Mouse (Mus musculus) neural tube, embryonic 13.5 days (tissue): ENCODE measurements around the gene Slc17a3. TPM values are rescaled to one million over a fixed set of nuclear protein-coding genes. Genes with fewer than 3 reads are reported as not detected.

Experiments
- ATAC-seq: fragments of 200-750 bp; cut with Nextera tagmentation; 2 replicates; pipeline ENCODE4 v1.8.0; 2017; ENCODE audit warnings: low read depth, mild to moderate bottlenecking, moderate TSS enrichment, moderate library complexity
- H3K27ac ChIP-seq: fragments of 300-500 bp; sonication (generic); replicated peaks from 2 replicates; pipeline ENCODE4 v1.5.1; 2015; ENCODE audit warnings: moderate library complexity, mild to moderate bottlenecking, inconsistent platforms
- H3K27me3 ChIP-seq: fragments of 300-500 bp; sonication (generic); 2 replicates; pipeline ENCODE4 v1.6.1; 2015; ENCODE audit warnings: mild to moderate bottlenecking, inconsistent platforms
- H3K36me3 ChIP-seq: fragments of 300-500 bp; sonication (generic); 2 replicates; pipeline ENCODE4 v1.6.1; 2015; ENCODE audit warnings: mild to moderate bottlenecking, inconsistent platforms
- H3K4me1 ChIP-seq: fragments of 300-500 bp; sonication (generic); replicated peaks from 2 replicates; pipeline ENCODE4 v1.6.1; 2015; ENCODE audit warnings: inconsistent platforms
- H3K4me2 ChIP-seq: fragments of 300-500 bp; sonication (generic); 2 replicates; pipeline ENCODE4 v1.6.1; 2015; ENCODE audit warnings: inconsistent platforms, mild to moderate bottlenecking, moderate library complexity
- H3K4me3 ChIP-seq: fragments of 300-500 bp; sonication (generic); 2 replicates; pipeline ENCODE4 v1.5.1; 2015; ENCODE audit warnings: mild to moderate bottlenecking, inconsistent platforms
- H3K9ac ChIP-seq: fragments of 300-500 bp; sonication (generic); 2 replicates; pipeline ENCODE4 v1.6.1; 2015; ENCODE audit warnings: moderate library complexity, mild to moderate bottlenecking, inconsistent platforms
- H3K9me3 ChIP-seq: fragments of 300-500 bp; sonication (generic); 2 replicates; pipeline ENCODE4 v1.6.1; 2016; ENCODE audit warnings: inconsistent platforms
- WGBS: fragments of 180-500 bp; shearing (Covaris S2); methylation state at CpG from one replicate; pipeline ENCODE4 v1.1.7; 2015; 5-methylcytosine and 5-hydroxymethylcytosine counted together
- polyA plus RNA-seq: library from polyadenylated mRNA; unstranded; fragments of >200 nt; fragmentation: Nextera tagmentation; extraction: Ambion mirVana; gene quantifications from 2 replicates; pipeline ENCODE4 v1.2.1, GENCODE M21; 2015

The Slc17a3 gene
- not detected in 2 replicates for polyA plus RNA-seq

- Histone ChIP-seq H3K36me3 (no peaks in the 10 kb centered on the region), H3K27ac (no peak within 1 kb of the TSS), H3K4me2 (no peak within 1 kb of the TSS), H3K9me3 (no peaks in the 10 kb centered on the region), H3K27me3 (no peaks in the 10 kb centered on the region), H3K9ac (no peak within 1 kb of the TSS), H3K4me3 (no peak within 1 kb of the TSS), H3K4me1 (no peaks in the 10 kb centered on the region)
- ATAC-seq, result no peak
- 83% methylated on average over 2 of the region's 2 CpGs for WGBS
Observed at GRCm38 (mm10) chr13:23839308-23839707, at the start of gene Slc17a3. Gene Slc17a3 (plus strand): TSS chr13:23839434.

GRCm38 (mm10) chr13:23792520-23792919, 46.7 kb upstream of the Slc17a3 start:
- Histone ChIP-seq H3K27ac (no peak overlapping the region), H3K9me3 (no peaks in the 10 kb centered on the region), H3K9ac (no peak overlapping the region), H3K4me3 (no peak overlapping the region), H3K4me2 (no peak overlapping the region), H3K27me3 (no peaks in the 10 kb centered on the region), H3K36me3 (no peaks in the 10 kb centered on the region), H3K4me1 (no peaks in the 10 kb centered on the region)
- WGBS, result 47% methylated on average over 2 of the region's 2 CpGs
- ATAC-seq, result no peak

DNA sequence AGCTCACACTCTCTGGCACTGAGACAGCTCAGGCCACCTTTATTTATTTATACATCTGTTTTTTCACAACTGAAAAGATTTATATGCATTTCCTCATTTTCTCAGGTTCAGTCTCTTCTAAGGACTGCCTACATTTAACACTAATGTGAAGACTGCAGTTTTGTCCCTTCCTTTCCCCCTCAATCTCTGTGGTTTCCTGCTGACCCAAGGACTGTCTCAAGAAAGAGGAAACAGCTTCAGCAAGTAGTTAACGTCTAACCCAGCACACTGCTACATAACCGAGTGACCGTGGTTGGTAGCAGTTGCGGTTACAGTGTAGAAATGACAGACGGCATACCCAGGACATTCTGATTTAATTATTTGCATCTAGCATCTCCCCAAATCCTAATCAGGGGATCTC, 39.8 kb upstream of the Slc17a3 start:
- Histone ChIP-seq H3K27ac (no peak overlapping the region), H3K27me3 (no peaks in the 10 kb centered on the region), H3K36me3 (no peaks in the 10 kb centered on the region), H3K4me2 (no peak overlapping the region), H3K9me3 (no peaks in the 10 kb centered on the region), H3K4me3 (no peak overlapping the region), H3K9ac (no peak overlapping the region), H3K4me1 (no peaks in the 10 kb centered on the region)
- 89% methylated on average over 5 of the region's 5 CpGs for WGBS
- ATAC-seq, result no peak

- Histone ChIP-seq H3K9ac (no peak overlapping the region), H3K9me3 (no peaks in the 10 kb centered on the region), H3K27me3 (no peaks in the 10 kb centered on the region), H3K4me2 (no peak overlapping the region), H3K4me1 (no peaks in the 10 kb centered on the region), H3K4me3 (no peak overlapping the region), H3K27ac (no peak overlapping the region), H3K36me3 (no peaks in the 10 kb centered on the region)
- WGBS, result 78% methylated on average over 2 of the region's 2 CpGs
- no peak for ATAC-seq
Observed at GRCm38 (mm10) chr13:23804532-23804931, 34.7 kb upstream of the Slc17a3 start.

- no peak within 1 kb of the TSS for H3K9ac ChIP-seq
- H3K4me1 ChIP-seq, result no peaks in the 10 kb centered on the region
- ATAC-seq, result no peak
- H3K9me3 ChIP-seq, result no peaks in the 10 kb centered on the region
- H3K4me2 ChIP-seq, result no peak within 1 kb of the TSS
- no peaks in the 10 kb centered on the region for H3K36me3 ChIP-seq
- H3K4me3 ChIP-seq, result no peak within 1 kb of the TSS
- no peak within 1 kb of the TSS for H3K27ac ChIP-seq
- H3K27me3 ChIP-seq, result no peaks in the 10 kb centered on the region
- 89% methylated on average over 15 of the region's 15 CpGs for WGBS
Observed at GRCm38 (mm10) chr13:23806422-23807052, 32.7 kb upstream of the Slc17a3 start, which contains the start of gene Slc17a2. Gene Slc17a2 (plus strand): TSS chr13:23806993.

GRCm38 (mm10) chr13:23816148-23816547, 23.1 kb upstream of the Slc17a3 start:
- H3K4me1 ChIP-seq, result no peaks in the 10 kb centered on the region
- no peak overlapping the region for H3K9ac ChIP-seq
- no peak overlapping the region for H3K27ac ChIP-seq
- 85% methylated on average over 2 of the region's 2 CpGs for WGBS
- no peak overlapping the region for H3K4me2 ChIP-seq
- no peak for ATAC-seq
- H3K36me3 ChIP-seq, result no peaks in the 10 kb centered on the region
- no peaks in the 10 kb centered on the region for H3K9me3 ChIP-seq
- no peak overlapping the region for H3K4me3 ChIP-seq
- no peaks in the 10 kb centered on the region for H3K27me3 ChIP-seq

- Histone ChIP-seq H3K4me3 (no peak overlapping the region), H3K36me3 (no peaks in the 10 kb centered on the region), H3K4me2 (no peak overlapping the region), H3K9ac (no peak overlapping the region), H3K27me3 (no peaks in the 10 kb centered on the region), H3K4me1 (no peaks in the 10 kb centered on the region), H3K27ac (no peak overlapping the region), H3K9me3 (no peaks in the 10 kb centered on the region)
- 77% methylated on average over 4 of the region's 4 CpGs for WGBS
- ATAC-seq, result no peak
Observed at GRCm38 (mm10) chr13:23820179-23820940, 18.9 kb upstream of the Slc17a3 start.

DNA sequence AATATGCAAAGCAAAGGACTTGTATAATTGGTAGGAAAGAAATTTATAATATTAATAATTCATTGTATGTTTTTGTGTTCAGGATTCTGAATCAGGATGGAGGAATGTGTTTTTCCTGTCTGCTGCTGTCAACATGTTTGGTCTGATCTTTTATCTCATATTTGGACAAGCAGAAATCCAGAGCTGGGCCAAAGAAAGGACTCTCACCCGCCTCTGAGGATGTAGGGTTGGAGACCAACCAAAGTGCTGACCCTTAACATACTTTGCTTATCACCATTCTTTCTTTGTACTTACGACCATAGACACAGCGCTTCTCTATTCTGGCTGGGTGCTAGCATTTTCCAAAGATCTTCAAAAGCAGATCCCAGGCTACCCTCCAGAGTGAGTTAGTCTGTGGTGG, 17.0 kb upstream of the Slc17a3 start:
- Histone ChIP-seq H3K9me3 (no peaks in the 10 kb centered on the region), H3K36me3 (no peaks in the 10 kb centered on the region), H3K4me3 (no peak overlapping the region), H3K9ac (no peak overlapping the region), H3K4me1 (no peaks in the 10 kb centered on the region), H3K4me2 (no peak overlapping the region), H3K27ac (no peak overlapping the region), H3K27me3 (no peaks in the 10 kb centered on the region)
- WGBS, result 93% methylated on average over 3 of the region's 3 CpGs
- ATAC-seq, result no peak

DNA sequence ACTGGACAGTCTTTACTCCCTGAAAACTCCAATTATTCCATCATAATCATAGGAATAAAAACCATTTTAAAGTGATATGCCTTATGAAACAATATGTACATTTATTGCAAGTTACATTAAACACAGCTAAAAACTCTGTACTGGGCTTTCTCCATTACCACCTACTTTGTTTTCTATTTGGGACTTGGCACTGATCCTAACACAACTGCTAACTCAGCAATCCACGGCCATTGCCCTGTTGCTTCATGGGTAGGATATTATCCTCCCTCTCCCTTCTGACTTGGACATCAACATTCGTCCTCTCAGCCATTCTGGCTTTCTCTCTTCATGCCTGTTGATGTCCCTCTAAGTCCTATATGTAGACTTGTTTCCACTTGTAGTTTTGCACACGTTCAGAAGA, 12.6 kb upstream of the Slc17a3 start:
- ATAC-seq, result no peak
- Histone ChIP-seq H3K4me3 (no peak overlapping the region), H3K4me2 (no peak overlapping the region), H3K27ac (no peak overlapping the region), H3K27me3 (no peaks in the 10 kb centered on the region), H3K9me3 (no peaks in the 10 kb centered on the region), H3K36me3 (no peaks in the 10 kb centered on the region), H3K4me1 (no peaks in the 10 kb centered on the region), H3K9ac (no peak overlapping the region)
- 67% methylated on average over 3 of the region's 3 CpGs for WGBS

GRCm38 (mm10) chr13:23833053-23833452, 6.2 kb upstream of the Slc17a3 start:
- Histone ChIP-seq H3K27me3 (no peaks in the 10 kb centered on the region), H3K36me3 (no peaks in the 10 kb centered on the region), H3K4me3 (no peak overlapping the region), H3K27ac (no peak overlapping the region), H3K9me3 (no peaks in the 10 kb centered on the region), H3K4me2 (no peak overlapping the region), H3K4me1 (no peaks in the 10 kb centered on the region; the same call in 1 of the 2 replicates), H3K9ac (no peak overlapping the region)
- peak; percentile 72; the same call in 1 of the 2 replicates for ATAC-seq
- 11% methylated on average over 6 of the region's 6 CpGs for WGBS

DNA sequence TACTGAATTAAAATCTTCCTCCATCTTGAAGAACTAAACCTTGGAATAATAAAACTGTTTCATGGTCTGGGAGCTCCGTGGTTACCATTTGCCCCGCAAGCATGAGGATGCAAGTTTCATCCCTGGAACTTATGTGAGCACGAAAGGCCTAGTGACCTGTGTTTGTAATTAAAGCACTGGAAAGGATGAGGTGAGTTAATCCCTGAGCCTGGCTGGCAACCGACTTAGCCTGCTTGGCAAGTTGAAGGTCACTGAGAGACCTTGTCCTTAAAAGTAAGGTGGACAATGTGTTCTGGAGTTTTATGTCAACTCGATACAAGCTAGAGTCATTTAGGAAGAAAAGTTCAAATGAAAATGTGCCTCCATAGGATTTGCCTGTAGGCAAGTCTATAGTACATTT, 4.4 kb upstream of the Slc17a3 start:
- no peak overlapping the region for H3K4me3 ChIP-seq
- WGBS, result 94% methylated on average over 5 of the region's 5 CpGs
- no peaks in the 10 kb centered on the region; the same call in 1 of the 2 replicates for H3K4me1 ChIP-seq
- no peak overlapping the region for H3K9ac ChIP-seq
- ATAC-seq, result no peak
- no peaks in the 10 kb centered on the region for H3K27me3 ChIP-seq
- H3K4me2 ChIP-seq, result no peak overlapping the region
- H3K27ac ChIP-seq, result no peak overlapping the region
- no peaks in the 10 kb centered on the region for H3K9me3 ChIP-seq
- H3K36me3 ChIP-seq, result no peaks in the 10 kb centered on the region

GRCm38 (mm10) chr13:23836630-23837029, 2.6 kb upstream of the Slc17a3 start:
- no peak overlapping the region for H3K4me3 ChIP-seq
- no peaks in the 10 kb centered on the region; the same call in 1 of the 2 replicates for H3K4me1 ChIP-seq
- H3K9me3 ChIP-seq, result no peaks in the 10 kb centered on the region
- H3K27ac ChIP-seq, result no peak overlapping the region
- no peaks in the 10 kb centered on the region for H3K27me3 ChIP-seq
- WGBS, result 93% methylated on average over 5 of the region's 5 CpGs
- H3K9ac ChIP-seq, result no peak overlapping the region
- no peaks in the 10 kb centered on the region for H3K36me3 ChIP-seq
- ATAC-seq, result no peak
- H3K4me2 ChIP-seq, result no peak overlapping the region
